Mouse (Mus musculus): ENCODE results near the gene Fbxl8.
"Not testable (repeated sequence)": the region's sequence is repeated elsewhere in the genome, so short reads cannot be mapped to it uniquely, and the experiment has no call there.

Fbxl8 gene

DNA sequence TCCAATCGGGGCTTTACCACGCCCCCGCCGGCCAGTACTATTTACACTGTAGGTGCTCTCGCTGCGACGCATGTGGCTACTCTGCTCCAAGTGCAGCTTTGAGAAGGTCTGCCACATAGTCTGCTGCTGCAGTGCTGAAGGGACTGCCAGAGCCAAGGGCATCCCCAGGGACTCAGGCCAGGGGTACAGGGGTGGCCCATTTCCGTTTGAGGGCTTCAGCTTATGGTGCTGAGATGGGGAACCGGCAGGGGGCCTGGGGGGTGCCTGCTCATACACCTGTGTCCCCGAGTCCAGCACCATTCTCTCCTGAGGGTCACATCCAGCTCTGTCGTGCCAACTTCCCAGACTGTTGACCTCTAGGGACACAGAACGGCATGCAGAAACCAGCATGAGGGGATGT is 21.1 kb downstream of the Fbxl8 start:
- DNase-seq: no peak

DNA sequence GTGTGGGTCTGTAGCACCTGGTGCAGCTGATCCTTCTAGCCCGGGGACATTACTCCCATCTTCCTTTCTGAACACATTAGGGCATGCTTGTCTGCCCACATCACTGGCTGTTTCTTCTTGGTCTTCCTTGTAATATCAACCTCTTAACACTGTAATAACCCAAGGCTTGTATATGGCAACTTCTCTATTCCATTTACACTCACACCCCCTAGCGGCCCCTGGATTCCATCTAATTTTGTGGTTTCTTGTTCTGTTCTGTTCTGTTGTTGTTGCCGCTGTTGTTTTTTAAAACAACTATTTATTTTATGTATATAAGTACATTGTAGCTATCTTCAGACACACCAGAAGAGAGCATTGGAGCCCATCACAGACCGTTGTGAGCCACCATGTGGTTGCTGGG is 22.5 kb downstream of the Fbxl8 start:
- no peak for DNase-seq

DNA sequence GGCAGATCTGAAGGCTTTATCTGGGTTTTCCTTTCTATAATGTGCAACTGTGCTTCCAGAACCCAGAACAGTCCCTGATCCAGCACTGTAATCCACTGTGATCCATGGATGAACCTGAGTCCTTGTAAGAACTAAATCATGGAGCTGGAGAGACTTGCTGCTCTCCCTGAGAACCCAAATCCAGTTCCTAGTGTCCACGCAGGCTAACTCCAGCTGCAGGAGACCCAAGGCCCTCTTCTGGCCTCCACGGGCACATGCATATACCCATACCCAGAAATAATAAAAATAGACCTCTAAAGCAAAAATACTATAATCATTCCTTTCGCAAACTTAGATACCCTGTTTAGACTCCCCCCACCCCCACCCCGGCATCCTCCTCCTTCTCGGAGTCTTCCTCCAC is 23.8 kb downstream of the Fbxl8 start:
- no peak for DNase-seq

DNA sequence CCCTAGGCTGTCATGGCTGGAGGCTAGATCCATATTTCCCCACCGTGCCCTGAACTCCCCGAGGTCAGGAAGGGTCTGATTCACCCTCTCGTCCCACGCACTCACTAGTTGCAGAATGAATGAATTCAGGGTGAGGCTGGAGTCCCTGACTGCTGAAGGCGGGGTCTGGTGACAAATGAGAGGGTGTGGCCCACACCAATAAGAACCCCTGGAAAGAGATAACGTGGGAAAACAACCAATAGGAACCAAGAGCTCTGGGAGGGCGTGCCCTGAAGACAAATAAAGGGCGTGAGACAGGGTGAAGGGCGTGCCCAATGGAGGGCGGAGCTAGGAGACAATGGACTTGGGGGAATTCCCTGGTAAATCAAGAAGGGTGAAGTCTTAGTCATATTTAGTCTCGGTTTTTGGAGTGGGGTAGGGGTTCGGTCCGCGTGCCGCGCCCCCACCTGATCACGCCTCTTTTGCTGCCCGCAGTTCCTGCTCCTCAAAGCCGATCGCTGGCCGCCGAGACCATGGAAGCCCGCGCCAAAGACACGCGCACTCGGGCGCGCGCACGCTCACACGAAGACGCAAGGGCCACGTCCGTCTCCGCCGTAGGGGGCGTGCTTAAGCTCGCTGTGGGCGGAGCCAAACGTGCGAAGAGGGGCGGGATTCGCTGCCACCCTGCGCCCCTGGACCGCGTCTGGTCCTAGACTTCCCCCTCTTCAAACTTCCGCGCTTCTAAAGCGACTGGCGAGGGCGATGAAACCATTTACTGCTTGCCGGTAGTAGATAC is 24.7 kb downstream of the Fbxl8 start:
- peak; percentile 97 for DNase-seq

DNA sequence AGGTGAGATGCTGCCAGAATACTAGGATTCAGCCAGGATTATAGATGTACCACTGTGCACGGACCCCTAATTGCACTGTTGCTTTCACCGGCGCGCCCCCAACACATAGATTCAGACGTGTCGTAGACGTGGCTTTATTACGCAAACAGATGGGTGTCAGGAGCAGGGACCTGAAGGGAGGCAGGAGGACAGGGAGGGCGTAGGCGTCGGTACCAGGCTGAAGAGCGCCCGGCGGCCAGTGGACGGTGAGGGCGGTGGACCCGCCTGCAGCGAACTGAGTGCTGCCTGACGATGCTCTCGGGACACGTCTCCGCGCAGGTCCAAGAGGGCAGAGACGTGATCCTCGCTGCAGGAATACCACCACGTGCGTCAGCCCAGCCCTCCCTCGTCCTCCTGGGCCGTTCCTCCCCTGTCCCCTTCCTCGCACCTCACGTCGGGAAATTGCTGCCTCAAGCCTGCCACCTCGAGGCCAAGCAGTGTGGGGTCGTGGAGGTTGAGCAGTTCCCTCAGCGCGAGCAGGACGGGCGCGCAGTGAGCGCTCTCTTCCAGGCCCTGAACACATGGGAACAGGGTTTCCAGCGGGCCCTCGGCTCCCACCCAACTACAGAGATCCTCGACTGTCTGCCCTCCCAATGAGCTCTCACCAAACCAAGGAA is 25.5 kb downstream of the Fbxl8 start, which contains the start of gene 4931428F04Rik:
4931428F04Rik (minus strand) TSS at position 60 of the 656 bp plus-strand sequence.
- DNase-seq: peak; percentile 80

DNA sequence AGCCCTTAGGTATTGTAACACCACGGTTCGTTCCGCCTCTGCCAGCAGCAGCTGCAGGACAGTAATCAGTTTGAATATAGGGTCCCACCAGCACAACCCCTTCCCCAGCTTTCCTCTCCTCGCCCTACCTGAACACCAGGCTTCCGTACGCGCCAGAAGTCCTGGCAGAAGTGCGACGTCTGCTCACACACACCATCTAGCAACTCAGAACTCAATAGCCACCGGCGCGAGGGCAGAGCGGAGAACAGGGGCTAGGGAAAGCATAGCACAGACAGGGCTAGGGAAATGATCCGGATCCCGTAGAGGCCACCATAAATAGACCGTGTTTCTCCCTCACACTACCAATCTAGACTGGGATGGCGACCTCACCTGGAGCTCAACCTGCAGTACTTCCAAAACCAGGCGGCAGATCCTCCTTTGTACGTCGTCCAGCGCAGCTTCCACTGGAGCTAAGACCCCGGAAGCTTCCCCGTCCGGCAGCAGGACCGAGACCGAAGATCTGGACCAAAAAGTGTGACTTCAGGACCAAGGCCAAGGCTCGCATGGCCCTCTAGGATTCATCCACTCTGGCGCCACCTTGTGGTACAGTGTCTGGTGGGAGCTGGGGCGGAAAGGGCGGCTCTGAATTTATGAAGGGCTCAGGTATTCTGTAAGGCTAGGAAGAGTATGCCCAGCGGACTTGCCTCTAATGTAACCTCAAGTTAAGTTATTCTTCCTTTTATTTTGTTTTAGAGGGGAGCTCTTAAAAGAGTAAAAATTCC is 26.3 kb downstream of the Fbxl8 start:
- DNase-seq: peak; percentile 96

DNA sequence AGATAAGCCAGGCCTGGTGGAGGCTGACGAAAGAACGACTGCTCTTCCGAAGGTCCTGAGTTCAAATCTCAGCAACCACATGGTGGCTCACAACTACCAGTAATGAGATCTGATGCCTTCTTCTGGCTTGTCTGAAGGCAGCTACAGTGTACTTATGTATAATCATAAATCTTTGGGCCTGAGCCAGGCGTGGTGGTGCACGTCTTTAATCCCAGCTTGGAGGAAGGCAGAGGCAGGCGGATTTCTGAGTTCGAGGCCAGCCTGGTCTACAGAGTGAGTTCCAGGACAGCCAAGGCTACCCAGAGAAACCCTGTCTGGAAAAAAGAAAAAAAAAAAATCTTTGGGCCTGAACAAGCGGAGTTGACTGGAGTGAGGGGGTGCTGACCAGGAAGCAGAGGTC is 26.9 kb downstream of the Fbxl8 start:
- not testable (repeated sequence) for DNase-seq

DNA sequence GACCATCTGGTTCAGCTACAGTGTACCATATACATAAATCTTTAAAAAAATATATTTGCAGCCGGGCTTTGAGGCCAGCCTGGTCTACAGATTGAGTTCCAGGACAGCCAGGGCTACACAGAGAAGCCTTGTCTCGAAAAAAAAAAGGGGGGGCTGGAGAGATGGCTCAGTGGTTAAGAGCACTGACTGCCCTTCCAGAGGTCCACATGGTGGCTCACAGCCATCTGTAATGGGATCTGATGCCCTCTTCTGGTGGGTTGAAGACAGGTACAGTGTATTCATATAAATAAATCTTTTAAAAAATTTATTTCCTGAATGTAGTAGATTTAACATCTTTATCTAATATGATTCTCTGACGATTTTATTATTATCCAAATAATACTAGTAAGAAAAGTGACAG is 27.4 kb downstream of the Fbxl8 start:
- not testable (repeated sequence) for DNase-seq

DNA sequence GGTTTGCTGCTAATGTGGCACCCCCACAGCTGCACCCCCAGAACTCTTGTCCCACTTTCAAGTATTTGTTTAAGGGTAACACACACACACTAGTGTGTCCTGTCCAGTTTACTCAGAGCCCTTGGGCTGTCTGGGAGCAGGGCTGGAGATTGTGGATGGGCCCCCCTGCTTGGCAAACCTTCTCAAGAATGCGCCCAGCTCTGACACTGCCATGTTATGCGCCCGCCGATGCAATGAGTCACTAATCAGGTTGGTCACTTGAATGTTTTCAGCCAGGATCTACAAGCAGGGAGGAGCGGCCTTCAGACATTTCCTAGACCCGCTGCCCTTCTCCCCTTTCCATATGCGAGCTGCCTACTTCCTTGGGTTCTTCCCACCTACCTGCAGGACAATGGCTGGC is 28.0 kb downstream of the Fbxl8 start:
- no peak for DNase-seq

DNA sequence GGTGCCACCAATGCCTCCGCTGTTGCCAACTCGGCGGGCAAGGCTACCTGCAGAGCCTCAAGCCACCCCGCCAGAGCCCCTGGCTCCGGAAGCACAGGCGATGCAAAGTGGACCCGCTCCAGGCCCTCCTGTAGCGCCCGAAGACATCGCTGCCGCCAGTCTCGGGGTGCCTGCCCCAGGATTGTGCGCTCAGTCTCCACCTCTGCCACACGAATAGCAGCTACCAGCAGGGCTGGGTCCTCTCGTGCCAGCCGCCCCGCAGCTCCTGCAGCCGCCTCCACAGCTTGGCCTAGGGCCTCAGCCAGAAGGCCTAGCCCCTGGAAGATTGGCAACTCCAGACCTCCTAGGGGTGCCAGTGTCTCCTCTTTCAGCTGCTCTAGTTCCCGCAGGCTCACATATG is 29.0 kb downstream of the Fbxl8 start:
- no peak for DNase-seq

DNA sequence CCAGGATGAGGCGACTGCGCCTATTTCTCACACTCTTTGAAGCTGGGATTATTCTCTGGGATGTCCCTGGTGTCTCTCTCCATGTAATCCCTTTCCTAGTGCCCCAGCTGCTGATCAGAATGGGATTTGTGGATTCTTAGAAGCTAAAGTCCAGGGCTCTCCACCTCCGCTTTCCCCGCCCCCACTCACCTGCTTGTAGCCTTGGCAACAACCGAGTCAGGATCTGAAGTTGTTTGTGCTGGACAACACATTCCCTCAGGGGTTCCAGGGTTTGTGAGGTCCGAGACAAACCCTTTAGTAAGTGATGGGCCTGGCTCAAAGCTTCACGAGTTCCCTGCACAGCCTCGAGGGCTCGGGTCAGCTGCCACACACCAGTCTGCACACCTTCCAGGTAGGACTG is 30.3 kb downstream of the Fbxl8 start:
- DNase-seq: no peak

DNA sequence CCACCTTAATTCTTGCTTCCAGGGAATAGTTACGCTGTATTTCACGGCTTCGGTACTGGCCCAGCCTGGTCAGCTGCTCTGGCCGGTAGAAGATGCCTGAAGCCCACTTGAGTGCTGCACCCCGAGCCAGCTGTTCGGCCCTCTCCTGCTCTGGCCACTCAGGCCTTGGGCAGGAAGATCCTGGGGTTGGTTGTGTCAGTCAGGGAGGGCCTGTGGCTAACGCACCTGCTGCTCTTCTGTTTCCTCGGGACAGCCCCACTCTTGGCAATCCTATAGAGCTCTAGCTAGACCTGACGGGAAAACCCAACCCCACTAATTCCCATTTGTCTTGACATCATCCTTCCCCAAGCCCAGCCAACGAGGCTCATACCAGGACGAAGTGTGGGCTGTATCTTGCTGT is 30.8 kb downstream of the Fbxl8 start:
- no peak for DNase-seq

DNA sequence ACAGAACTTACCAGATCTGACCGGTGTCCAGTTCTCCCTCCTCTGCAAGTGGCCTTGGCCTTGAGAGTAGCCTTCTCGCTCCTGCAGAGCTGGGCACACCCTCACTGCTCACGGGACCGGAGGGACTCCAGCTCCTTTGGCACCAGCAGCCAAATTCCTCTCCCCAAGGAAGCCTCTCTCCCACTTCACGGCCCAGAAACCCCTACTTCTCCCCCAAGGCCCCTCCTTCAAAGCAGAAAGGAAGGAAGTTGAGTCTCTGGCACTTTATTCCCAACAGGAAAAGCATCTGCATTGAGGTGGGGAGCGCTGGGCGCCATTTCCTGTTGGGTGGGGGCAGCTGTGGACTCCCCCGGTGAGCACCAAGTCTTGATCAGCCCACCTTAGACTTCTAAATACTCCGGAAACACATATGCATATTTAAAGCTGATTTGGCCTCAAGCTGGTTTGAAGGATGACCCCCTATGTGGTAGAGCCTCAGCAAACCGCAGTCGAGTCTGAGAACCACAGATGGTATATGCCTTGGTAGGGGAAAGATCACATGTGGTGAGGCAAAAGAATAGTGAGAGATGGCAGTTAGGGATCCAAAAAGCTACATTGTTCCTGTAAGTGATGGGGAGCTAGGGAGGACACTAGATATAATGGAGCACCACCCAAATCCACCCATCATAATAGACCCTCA is 31.6 kb downstream of the Fbxl8 start, which contains the start of gene Exoc3l:
Exoc3l (minus strand) TSS at position 207 of the 679 bp plus-strand sequence.
- DNase-seq: peak; percentile 61

DNA sequence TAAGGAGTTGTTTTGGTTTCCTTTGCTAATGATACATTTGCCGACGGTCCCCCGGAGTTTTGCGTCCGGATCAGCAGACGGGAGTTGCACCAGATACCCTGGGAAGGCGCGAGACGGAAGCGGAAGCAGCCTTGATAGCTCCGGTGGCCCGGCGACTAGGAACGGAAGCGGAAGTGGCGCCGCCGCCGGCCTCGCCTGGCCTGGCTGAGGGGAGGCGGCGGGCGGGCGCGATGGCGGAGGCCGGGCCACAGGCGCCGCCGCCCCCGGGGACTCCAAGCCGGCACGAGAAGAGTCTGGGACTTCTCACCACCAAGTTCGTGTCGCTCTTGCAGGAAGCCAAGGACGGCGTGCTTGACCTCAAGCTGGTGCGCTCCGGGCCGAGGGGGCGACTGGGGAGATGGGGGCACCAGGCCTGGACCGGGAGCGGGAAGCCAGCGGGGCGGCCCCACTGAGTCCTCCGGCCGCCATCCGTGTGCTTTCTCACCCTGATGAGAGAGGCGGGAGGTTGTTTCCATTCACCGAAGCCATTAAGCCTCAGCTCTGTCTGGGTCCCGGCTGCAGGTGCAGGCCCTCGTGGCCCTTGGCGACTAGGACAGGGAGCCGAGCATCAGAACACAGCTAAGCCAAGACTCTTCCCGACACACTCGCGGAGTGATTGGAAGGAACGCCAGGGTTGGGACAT is 33.2 kb downstream of the Fbxl8 start, which contains the start of gene E2f4:
E2f4 (plus strand) TSS at position 153 of the 682 bp plus-strand sequence.
- peak; percentile 95 for DNase-seq

DNA sequence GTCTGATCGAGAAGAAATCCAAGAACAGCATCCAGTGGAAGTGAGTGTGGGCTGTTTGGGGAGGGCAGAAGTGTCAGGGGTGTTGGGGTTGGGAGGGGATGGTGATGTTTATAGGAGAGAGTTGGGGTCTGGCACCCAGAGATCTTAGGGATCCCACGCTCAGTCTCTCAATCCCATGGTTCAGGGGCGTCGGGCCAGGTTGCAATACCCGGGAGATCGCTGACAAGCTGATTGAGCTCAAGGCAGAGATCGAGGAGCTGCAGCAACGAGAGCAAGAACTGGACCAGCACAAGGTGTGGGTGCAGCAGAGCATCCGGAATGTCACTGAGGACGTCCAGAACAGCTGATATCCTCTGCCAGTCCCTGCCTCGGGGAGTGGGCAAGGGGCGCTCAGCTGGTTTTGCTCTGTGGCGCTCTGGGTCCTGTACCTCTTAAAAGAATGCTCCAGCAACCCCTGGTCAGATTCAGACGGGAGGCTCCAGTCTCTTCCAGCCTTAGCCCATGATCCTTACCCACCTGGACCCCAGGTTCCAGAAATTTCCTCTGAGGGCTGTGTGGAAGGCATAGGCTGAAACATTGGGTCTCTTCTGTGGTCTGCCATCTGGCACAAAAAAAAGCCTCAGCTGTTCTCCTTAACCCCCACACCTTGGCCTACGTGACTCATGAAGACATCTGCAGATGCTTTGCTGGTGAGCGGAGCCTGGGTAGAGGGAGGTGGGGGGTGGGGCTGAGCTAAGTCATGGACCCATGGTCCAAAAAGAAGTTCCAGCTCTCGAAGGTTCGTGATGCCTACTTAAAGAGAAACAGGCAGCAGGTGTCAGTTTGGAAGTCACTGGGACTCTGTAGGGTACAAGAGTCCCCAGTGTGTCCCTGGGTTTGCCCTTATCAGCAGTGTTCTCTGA is 34.2 kb downstream of the Fbxl8 start:
- DNase-seq: no peak

DNA sequence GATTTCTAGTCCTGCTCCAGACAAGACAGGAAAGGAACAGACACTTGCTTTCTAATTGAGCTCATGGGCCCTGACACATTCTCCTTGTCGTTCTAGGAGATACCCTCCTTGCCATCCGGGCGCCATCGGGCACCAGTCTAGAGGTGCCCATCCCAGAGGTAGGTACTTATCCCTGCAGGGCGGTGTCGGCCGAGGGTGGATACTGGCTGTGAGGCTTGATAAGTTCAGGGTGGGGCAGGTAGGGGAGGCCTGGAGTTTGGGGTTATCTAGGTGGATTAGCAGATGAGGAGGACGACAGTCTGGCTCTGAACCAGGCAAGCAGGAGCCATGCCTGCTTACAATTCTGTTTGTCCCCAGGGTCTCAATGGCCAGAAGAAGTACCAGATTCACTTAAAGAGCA is 35.5 kb downstream of the Fbxl8 start:
- DNase-seq: no peak

DNA sequence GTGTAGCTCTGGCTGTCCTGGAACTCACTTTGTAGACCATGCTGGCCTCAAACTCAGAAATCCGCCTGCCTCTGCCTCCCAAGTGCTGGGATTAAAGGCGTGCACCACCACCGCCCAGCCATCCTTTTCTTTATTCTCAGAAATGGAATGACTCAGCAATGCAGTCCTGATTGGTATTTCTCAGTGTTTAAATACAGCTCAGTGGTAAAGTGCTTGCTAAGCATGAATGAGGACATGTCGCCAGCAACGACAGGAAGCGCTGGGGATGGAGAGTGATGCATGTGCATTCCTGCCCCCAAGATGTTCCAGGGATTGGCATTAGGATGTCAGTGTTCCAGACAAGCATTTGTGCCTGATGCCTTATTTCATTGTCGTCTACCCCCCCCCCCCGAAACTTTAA is 38.9 kb downstream of the Fbxl8 start:
- DNase-seq: no peak

DNA sequence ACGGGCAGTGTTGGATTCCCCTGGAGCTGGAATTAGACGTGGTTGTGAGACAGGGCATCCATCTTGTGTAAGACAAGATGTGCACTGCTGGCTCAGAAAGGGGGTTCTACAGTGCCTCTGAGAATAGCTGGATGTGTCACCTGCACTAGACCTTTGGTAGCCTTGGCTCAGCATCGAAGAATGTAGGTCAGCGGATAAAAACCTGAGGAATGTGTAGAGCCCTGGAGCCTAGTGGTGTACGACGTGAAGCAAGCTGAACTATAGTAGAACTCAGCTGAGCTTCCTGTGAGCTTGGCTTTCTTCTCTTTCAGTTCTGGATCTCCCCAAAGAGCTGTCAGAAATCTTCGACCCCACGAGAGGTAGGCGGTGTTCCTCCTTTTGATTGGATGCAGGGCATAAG is 39.4 kb downstream of the Fbxl8 start:
- no peak for DNase-seq

DNA sequence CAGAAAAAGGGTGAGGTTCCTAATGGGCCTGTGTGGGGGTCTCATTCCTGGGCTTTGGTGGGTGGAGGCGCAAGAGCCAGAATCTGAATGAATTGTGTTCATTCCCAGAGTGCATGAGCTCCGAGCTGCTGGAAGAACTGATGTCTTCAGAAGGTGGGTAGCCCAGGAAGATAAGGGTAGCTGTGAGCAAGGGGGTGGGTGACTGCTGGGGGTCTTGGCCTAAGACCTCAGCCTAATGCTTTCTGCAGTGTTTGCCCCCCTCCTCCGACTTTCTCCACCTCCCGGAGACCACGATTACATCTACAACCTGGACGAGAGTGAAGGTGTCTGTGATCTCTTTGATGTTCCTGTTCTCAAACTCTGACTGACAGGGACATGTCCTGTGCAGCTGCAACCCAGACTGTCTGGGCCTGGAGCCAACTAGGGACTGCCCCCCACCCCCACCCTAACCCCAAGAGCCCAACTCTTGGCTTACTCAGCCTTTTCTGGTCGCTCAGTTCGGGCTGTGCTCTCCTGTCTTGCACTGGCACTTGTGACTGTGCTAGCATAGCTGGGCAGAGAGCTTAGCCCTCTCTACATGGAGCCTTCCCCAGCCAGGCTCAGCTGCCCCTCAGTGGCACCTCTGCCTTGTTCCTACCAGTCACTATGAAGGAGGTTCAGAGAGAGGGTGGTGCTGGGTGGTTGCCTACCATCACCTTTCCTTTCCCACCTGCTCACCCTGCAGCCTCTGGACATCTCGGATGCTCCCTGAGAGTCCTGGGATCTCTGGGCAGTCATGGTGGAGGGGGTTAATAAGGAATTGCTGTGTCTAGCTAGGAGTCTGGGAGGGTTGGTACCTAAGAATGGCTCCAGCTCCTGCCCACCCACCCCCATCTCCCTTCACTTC is 40.1 kb downstream of the Fbxl8 start:
- no peak for DNase-seq
